Mouse (Mus musculus) hindbrain, embryonic 13.5 days (tissue): Measurements from ENCODE around the gene Rnf7. TPM values are rescaled to one million over a fixed set of nuclear protein-coding genes. Genes with fewer than 3 reads are reported as not detected.
A peak's percentile ranks its signal among the peaks of the same experiment; 100 is the strongest.

Experiments
- ATAC-seq: fragments of 200-750 bp; cut with Nextera tagmentation; 2 replicates; pipeline ENCODE4 v1.8.0; 2017; ENCODE audit warnings: moderate TSS enrichment; ENCODE audit not compliant: low FRiP score
- H3K27ac ChIP-seq: fragments of 300-500 bp; sonication (generic); 2 replicates; pipeline ENCODE4 v1.5.1; 2015; ENCODE audit warnings: inconsistent platforms, mild to moderate bottlenecking, moderate library complexity
- H3K27me3 ChIP-seq: fragments of 300-500 bp; sonication (generic); 2 replicates; pipeline ENCODE4 v1.6.1; 2015; ENCODE audit warnings: mild to moderate bottlenecking, inconsistent platforms
- H3K36me3 ChIP-seq: fragments of 300-500 bp; sonication (generic); 2 replicates; pipeline ENCODE4 v1.6.1; 2015; ENCODE audit warnings: mild to moderate bottlenecking, inconsistent platforms
- H3K4me1 ChIP-seq: fragments of 300-500 bp; sonication (generic); replicated peaks from 2 replicates; pipeline ENCODE4 v1.6.1; 2015; ENCODE audit warnings: inconsistent platforms
- H3K4me2 ChIP-seq: fragments of 300-500 bp; sonication (generic); 2 replicates; pipeline ENCODE4 v1.6.1; 2015; ENCODE audit warnings: inconsistent platforms, mild to moderate bottlenecking, moderate library complexity
- H3K4me3 ChIP-seq: fragments of 300-500 bp; sonication (generic); 2 replicates; pipeline ENCODE4 v1.5.1; 2015; ENCODE audit warnings: mild to moderate bottlenecking, inconsistent platforms
- H3K9ac ChIP-seq: fragments of 300-500 bp; sonication (generic); 2 replicates; pipeline ENCODE4 v1.6.1; 2015; ENCODE audit warnings: mild to moderate bottlenecking, inconsistent platforms
- H3K9me3 ChIP-seq: fragments of 300-500 bp; sonication (generic); 2 replicates; pipeline ENCODE4 v1.6.1; 2016; ENCODE audit warnings: inconsistent platforms
- WGBS: fragments of 180-500 bp; shearing (Covaris S2); methylation state at CpG from one replicate; pipeline ENCODE4 v1.1.7; 2015; 5-methylcytosine and 5-hydroxymethylcytosine counted together
- polyA plus RNA-seq: library from polyadenylated mRNA; unstranded; fragments of >200 nt; fragmentation: Nextera tagmentation; extraction: Ambion mirVana; gene quantifications from 2 replicates; pipeline ENCODE4 v1.2.1, GENCODE M21; 2015

Rnf7 gene
- polyA plus RNA-seq, 1 experiment from 2014 or later: 256 TPM

DNA sequence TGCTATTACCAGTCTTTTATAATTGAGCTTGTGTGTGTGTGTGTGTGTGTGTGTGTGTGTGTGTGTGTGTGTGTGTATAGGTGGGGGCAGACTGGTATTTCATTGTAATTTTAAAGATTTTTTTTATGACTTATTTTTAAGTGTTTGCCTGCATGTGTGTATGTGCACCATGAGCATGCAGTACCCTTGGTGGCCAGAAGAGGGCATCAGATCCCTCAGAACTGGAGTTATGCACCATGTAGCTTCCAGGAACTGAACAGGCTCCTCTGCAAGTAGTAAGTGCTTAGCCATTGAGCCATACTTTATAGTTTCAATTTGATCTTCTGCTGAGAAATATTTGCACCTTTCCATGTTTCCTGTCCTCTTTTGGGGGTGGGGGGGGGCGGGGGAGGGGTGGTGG lies 16.9 kb downstream of the Rnf7 start:
- 57% methylated on average over 1 of the region's 1 CpGs for WGBS
- no peak overlapping the region for H3K27ac ChIP-seq
- 0 out of 2 replicates have a peak, but pooled peaks cover 8% of the 10 kb centered on the region for H3K4me1 ChIP-seq
- ATAC-seq: no peak
- peaks cover 18% of the 10 kb centered on the region for H3K36me3 ChIP-seq
- H3K27me3 ChIP-seq: no peaks in the 10 kb centered on the region
- no peak overlapping the region for H3K9ac ChIP-seq
- peaks cover 5% of the 10 kb centered on the region; the same call in 1 of the 2 replicates for H3K9me3 ChIP-seq
- H3K4me2 ChIP-seq: no peak overlapping the region
- no peak overlapping the region for H3K4me3 ChIP-seq

DNA sequence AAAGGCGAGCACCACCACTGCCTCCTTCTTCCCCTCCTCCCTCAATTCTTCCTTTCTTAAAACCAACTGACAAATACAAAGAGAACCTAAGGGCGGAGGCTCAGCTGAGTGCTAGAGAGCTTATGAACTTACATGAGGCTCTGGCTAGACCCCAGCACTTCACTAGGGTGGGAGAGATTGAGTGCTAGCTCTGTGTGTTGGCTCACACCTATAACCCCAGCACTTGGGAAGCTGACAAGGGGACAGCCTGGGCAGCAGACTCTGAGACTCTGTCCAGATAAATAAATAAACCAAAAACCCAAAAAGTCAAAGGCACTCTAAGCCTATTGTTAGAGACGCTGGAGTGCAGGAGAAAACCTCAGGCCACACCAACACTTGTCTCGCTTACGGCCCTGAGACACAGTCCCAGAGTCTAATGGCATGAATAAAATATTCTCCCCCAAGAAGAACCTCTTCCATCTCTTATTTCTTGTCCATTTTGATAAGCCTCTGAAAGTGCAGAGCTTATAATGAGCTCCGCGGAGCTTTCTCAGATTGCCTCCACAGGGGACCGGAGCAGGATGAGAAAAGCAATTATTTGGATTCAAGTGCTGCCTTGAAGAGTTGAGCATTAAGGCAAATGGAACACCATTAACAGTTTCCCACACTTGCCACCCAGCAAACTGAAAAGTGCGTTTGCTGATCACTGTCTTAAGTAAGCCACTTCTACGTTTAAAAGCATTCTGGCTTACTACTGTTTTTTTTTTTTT lies 18.2 kb downstream of the Rnf7 start:
- peaks cover 12% of the 10 kb centered on the region for H3K36me3 ChIP-seq
- no peak for ATAC-seq
- H3K9ac ChIP-seq: no peak overlapping the region
- H3K9me3 ChIP-seq: peaks cover 5% of the 10 kb centered on the region; the same call in 1 of the 2 replicates
- no peaks in the 10 kb centered on the region for H3K27me3 ChIP-seq
- WGBS: 76% methylated on average over 10 of the region's 10 CpGs
- no peak overlapping the region for H3K4me2 ChIP-seq
- H3K4me1 ChIP-seq: 0 out of 2 replicates have a peak, but pooled peaks cover 8% of the 10 kb centered on the region
- H3K4me3 ChIP-seq: no peak overlapping the region
- peak overlapping the region; percentile 81 for H3K27ac ChIP-seq

DNA sequence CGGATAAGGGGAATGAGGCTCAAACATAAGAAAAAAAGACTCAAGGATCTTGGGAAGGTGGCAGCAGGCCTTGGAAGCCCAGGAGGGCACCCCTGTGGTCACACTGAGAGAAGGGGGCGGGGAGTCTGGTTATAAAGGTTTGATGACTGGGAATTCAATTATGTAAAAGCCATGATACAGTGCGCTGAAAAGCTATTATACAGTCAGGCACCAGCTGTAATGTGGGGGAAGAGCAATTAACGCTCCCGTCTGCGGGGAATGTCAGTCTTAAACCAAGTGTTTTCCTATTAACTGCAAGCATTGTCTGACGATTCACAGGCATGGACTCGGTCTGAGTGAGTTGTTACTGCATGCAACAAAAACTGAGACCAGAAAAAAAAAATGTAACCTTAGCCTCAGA lies 22.9 kb downstream of the Rnf7 start:
- Histone ChIP-seq H3K4me1 (0 out of 2 replicates have a peak, but pooled peaks cover 8% of the 10 kb centered on the region), H3K27ac (peak overlapping the region; percentile 80), H3K4me2 (no peak overlapping the region), H3K9ac (no peak overlapping the region), H3K4me3 (no peak overlapping the region), H3K27me3 (no peaks in the 10 kb centered on the region), H3K9me3 (no peaks in the 10 kb centered on the region), H3K36me3 (no peaks in the 10 kb centered on the region)
- peak; percentile 69; the same call in 1 of the 2 replicates for ATAC-seq
- WGBS: 37% methylated on average over 8 of the region's 8 CpGs

- Histone ChIP-seq H3K27ac (no peak overlapping the region), H3K9ac (no peak overlapping the region), H3K36me3 (no peaks in the 10 kb centered on the region), H3K9me3 (no peaks in the 10 kb centered on the region), H3K4me3 (no peak overlapping the region), H3K27me3 (no peaks in the 10 kb centered on the region), H3K4me2 (no peak overlapping the region), H3K4me1 (no peaks in the 10 kb centered on the region)
- WGBS: 72% methylated on average over 4 of the region's 4 CpGs
- no peak for ATAC-seq
These were observed 25.5 kb downstream of the Rnf7 start for GRCm38 (mm10) chr9:96452956-96453355.

GRCm38 (mm10) chr9:96450900-96451720 lies 27.4 kb downstream of the Rnf7 start:
- no peak for ATAC-seq
- Histone ChIP-seq H3K9me3 (no peaks in the 10 kb centered on the region), H3K27ac (no peak overlapping the region), H3K4me3 (no peak overlapping the region), H3K36me3 (no peaks in the 10 kb centered on the region), H3K27me3 (no peaks in the 10 kb centered on the region), H3K9ac (no peak overlapping the region), H3K4me1 (no peaks in the 10 kb centered on the region), H3K4me2 (no peak overlapping the region)
- 68% methylated on average over 12 of the region's 12 CpGs for WGBS

- WGBS: 80% methylated on average over 9 of the region's 9 CpGs
- H3K4me3 ChIP-seq: no peak overlapping the region
These were observed 29.0 kb downstream of the Rnf7 start for GRCm38 (mm10) chr9:96449514-96449913.

GRCm38 (mm10) chr9:96445351-96445750 lies 33.1 kb downstream of the Rnf7 start:
- H3K27ac ChIP-seq: no peak overlapping the region
- no peak for ATAC-seq
- no peak overlapping the region for H3K4me3 ChIP-seq
- H3K9ac ChIP-seq: no peak overlapping the region
- no peak overlapping the region for H3K4me2 ChIP-seq
- H3K27me3 ChIP-seq: no peaks in the 10 kb centered on the region
- H3K4me1 ChIP-seq: no peaks in the 10 kb centered on the region
- H3K9me3 ChIP-seq: no peaks in the 10 kb centered on the region
- no peaks in the 10 kb centered on the region for H3K36me3 ChIP-seq
- 85% methylated on average over 4 of the region's 4 CpGs for WGBS

More at GRCm38 (mm10) chr9:96449514-96449913, 29.0 kb downstream of the Rnf7 start:
- Histone ChIP-seq H3K9me3 (no peaks in the 10 kb centered on the region), H3K4me2 (no peak overlapping the region), H3K27ac (no peak overlapping the region), H3K36me3 (no peaks in the 10 kb centered on the region), H3K4me1 (no peaks in the 10 kb centered on the region), H3K9ac (no peak overlapping the region), H3K27me3 (no peaks in the 10 kb centered on the region)
- ATAC-seq: no peak

- Histone ChIP-seq H3K36me3 (no peaks in the 10 kb centered on the region), H3K4me2 (no peak overlapping the region), H3K4me1 (peaks cover 18% of the 10 kb centered on the region), H3K9me3 (no peaks in the 10 kb centered on the region), H3K4me3 (no peak overlapping the region), H3K9ac (no peak overlapping the region), H3K27ac (no peak overlapping the region), H3K27me3 (0 out of 2 replicates have a peak, but pooled peaks cover 5% of the 10 kb centered on the region)
- no peak for ATAC-seq
- 30% methylated on average over 10 of the region's 10 CpGs for WGBS
These were observed 36.4 kb downstream of the Rnf7 start for GRCm38 (mm10) chr9:96442081-96442480.

- Histone ChIP-seq H3K9ac (peak overlapping the region; percentile 77), H3K4me1 (peaks cover 28% of the 10 kb centered on the region), H3K27me3 (0 out of 2 replicates have a peak, but pooled peaks cover 8% of the 10 kb centered on the region), H3K36me3 (no peaks in the 10 kb centered on the region), H3K4me2 (peak overlapping the region; percentile 72), H3K27ac (peak overlapping the region; percentile 81), H3K9me3 (no peaks in the 10 kb centered on the region), H3K4me3 (peak overlapping the region; percentile 43)
- 4% methylated on average over 8 of the region's 8 CpGs for WGBS
- peak; percentile 59 for ATAC-seq
These were observed 40.1 kb downstream of the Rnf7 start for GRCm38 (mm10) chr9:96438334-96438871.

DNA sequence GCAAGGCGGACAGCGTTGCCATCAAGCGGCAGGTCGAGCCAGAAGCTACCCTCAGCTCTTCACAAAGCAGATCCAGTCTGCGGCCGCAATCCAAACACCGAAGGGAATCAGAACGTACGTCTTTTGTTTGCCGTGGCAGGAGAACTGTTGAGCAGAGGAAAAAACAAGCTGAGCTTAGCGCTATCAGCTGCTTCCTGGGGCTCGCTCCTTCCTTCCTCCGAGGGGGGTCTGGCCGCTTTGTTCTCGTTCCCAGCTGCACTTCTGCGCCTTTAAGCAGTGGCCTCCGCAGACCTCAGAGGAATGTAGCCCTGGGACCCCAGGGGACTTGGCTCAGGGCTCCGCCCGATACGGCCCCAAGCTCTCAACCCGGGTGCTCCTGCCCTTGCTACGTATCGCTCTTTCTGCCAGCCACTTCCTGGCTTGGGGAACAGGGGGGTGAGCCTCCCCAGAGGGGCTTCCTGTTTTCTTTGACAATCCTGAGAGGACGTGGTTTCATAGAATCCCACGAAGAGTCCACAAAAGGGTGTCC lies 40.6 kb downstream of the Rnf7 start:
- no peaks in the 10 kb centered on the region for H3K36me3 ChIP-seq
- peak overlapping the region; percentile 72 for H3K4me2 ChIP-seq
- no peaks in the 10 kb centered on the region for H3K9me3 ChIP-seq
- peak overlapping the region; percentile 77 for H3K9ac ChIP-seq
- ATAC-seq: peak; percentile 67
- peak overlapping the region; percentile 81 for H3K27ac ChIP-seq
- peaks cover 28% of the 10 kb centered on the region for H3K4me1 ChIP-seq
- peak overlapping the region; percentile 43 for H3K4me3 ChIP-seq
- WGBS: under 1% methylated on average over 25 of the region's 25 CpGs
- 0 out of 2 replicates have a peak, but pooled peaks cover 8% of the 10 kb centered on the region for H3K27me3 ChIP-seq

DNA sequence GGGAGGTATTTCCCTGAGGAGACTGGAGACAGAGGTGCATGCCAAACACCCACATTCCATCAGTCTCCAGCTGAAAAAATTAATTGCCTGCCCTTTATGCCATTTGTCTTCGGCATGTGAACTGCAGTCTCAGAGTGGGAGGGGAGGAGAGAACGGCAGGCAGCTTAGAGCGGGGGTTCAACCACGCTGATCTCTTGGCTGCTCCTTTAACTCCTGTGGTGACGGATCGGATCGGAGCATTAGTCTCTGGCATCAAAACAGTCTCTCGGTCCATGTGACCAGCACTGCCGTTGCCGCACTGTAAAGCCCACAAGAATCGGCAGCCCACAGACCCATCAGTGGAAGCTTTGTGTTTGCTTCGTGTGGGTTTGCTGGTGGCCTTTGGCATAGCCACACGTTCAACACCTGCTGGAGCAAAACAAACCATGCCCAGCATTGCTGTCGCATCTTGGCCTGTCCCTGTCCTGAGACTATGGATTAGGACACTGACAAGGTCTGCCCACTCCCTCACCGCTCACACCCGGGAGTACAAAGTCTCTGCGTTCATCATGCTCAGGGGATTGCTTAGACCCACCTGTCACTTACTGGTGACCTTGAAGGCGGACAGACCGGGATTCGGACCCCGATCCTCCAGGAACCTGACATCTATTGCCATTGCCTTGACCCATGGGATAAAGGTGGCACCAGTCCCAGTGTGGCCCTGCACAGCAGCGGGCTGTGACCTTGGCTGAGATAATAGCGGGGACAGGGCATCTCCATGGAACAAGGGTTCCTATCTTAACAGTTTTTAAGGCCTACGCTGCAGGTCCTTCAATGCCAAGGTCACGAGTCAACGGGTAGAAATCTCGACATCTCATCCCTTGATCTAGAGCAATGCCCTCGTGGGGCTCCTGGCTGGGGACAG lies 41.3 kb downstream of the Rnf7 start:
- peak overlapping the region; percentile 77 for H3K9ac ChIP-seq
- no peaks in the 10 kb centered on the region for H3K9me3 ChIP-seq
- 7% methylated on average over 28 of the region's 28 CpGs for WGBS
- no peaks in the 10 kb centered on the region for H3K36me3 ChIP-seq
- H3K27me3 ChIP-seq: 0 out of 2 replicates have a peak, but pooled peaks cover 8% of the 10 kb centered on the region
- peak overlapping the region; percentile 81 for H3K27ac ChIP-seq
- H3K4me1 ChIP-seq: peaks cover 28% of the 10 kb centered on the region
- ATAC-seq: peak; percentile 35
- peak overlapping the region; percentile 43 for H3K4me3 ChIP-seq
- peak overlapping the region; percentile 72 for H3K4me2 ChIP-seq
